Mouse (Mus musculus) midbrain, postnatal 0 days (tissue): ENCODE data around the gene Psmd14. TPM values are rescaled to one million over a fixed set of nuclear protein-coding genes. Genes with fewer than 3 reads are reported as not detected.

Experiments
- ATAC-seq: fragments of 200-750 bp; cut with Nextera tagmentation; 2 replicates; pipeline ENCODE4 v1.8.0; 2017; ENCODE audit warnings: moderate number of reproducible peaks, mild to moderate bottlenecking, moderate TSS enrichment, moderate library complexity; ENCODE audit not compliant: low FRiP score
- DNase-seq: peaks from one replicate; pipeline ENCODE4 v3.0.0-alpha.2; 2015; ENCODE audit warnings: low spot score
- H3K27ac ChIP-seq: fragments of 300-500 bp; sonication (generic); 2 replicates; pipeline ENCODE4 v1.5.1; 2014; ENCODE audit warnings: low read depth, mild to moderate bottlenecking, low read length, mixed read lengths
- H3K27me3 ChIP-seq: fragments of 300-500 bp; sonication (generic); 2 replicates; pipeline ENCODE4 v1.6.1; 2014; ENCODE audit warnings: low read length, control low read depth, mixed read lengths; ENCODE audit not compliant: insufficient read depth
- H3K36me3 ChIP-seq: fragments of 300-500 bp; sonication (generic); 2 replicates; pipeline ENCODE4 v1.6.1; 2014; ENCODE audit warnings: low read length, control low read depth, mixed read lengths; ENCODE audit not compliant: insufficient read depth
- H3K4me1 ChIP-seq: fragments of 300-500 bp; sonication (generic); 2 replicates; pipeline ENCODE4 v1.6.1; 2014; ENCODE audit warnings: mild to moderate bottlenecking, control low read depth, antibody characterized with exemption, low read length, mixed read lengths; ENCODE audit not compliant: insufficient read depth
- H3K4me2 ChIP-seq: fragments of 300-500 bp; sonication (generic); 2 replicates; pipeline ENCODE4 v1.6.1; 2014; ENCODE audit warnings: low read depth, mild to moderate bottlenecking, low read length, mixed read lengths; ENCODE audit not compliant: poor library complexity, severe bottlenecking
- H3K4me3 ChIP-seq: fragments of 300-500 bp; sonication (generic); 2 replicates; pipeline ENCODE4 v1.5.1; 2014; ENCODE audit warnings: low read depth, mild to moderate bottlenecking, low read length, moderate library complexity
- H3K9ac ChIP-seq: fragments of 300-500 bp; sonication (generic); replicated peaks from 2 replicates; pipeline ENCODE4 v1.6.1; 2014; ENCODE audit warnings: mild to moderate bottlenecking, low read length, moderate library complexity, mixed read lengths; ENCODE audit not compliant: poor library complexity, severe bottlenecking
- H3K9me3 ChIP-seq: fragments of 300-500 bp; sonication (generic); 2 replicates; pipeline ENCODE4 v1.6.1; 2016; ENCODE audit warnings: low read length, control low read depth
- CTCF ChIP-seq: IDR thresholded peaks from 2 replicates; pipeline ENCODE4 v1.5.1; 2016; ENCODE audit warnings: antibody characterized with exemption, mild to moderate bottlenecking
- WGBS: fragments of 180-500 bp; shearing (Covaris S2); extraction: QIAGEN DNeasy Blood & Tissue Kit; methylation state at CpG from one replicate; pipeline ENCODE4 v1.1.7; 2014; 5-methylcytosine and 5-hydroxymethylcytosine counted together
- polyA plus RNA-seq: library from polyadenylated mRNA; unstranded; fragments of >200 nt; fragmentation: Nextera tagmentation; extraction: Ambion mirVana; gene quantifications from 2 replicates; pipeline ENCODE4 v1.2.1, GENCODE M21; 2015
- total RNA-seq: library from RNA; depleted of rRNA; stranded (reverse); fragments of >200 nt; gene quantifications from 2 replicates; pipeline ENCODE4 v1.2.3, GENCODE M21; 2014; rRNA removed

Gene Psmd14
- total RNA-seq = 87.4 and 119 TPM in 2 replicates
- polyA plus RNA-seq = 184 and 197 TPM in 2 replicates

GRCm38 (mm10) chr2:61711108-61712040, at the start of gene Psmd14:
Gene Psmd14, plus strand, starts transcription at chr2:61711694.
- Histone ChIP-seq H3K4me2 (peak within 1 kb of the TSS; percentile 77), H3K27me3 (no peaks in the 10 kb centered on the region), H3K4me1 (peaks cover 2% of the 10 kb centered on the region), H3K27ac (peak within 1 kb of the TSS; percentile 77), H3K9ac (peak within 1 kb of the TSS; percentile 66), H3K36me3 (no peaks in the 10 kb centered on the region), H3K4me3 (peak within 1 kb of the TSS; percentile 53), H3K9me3 (no peaks in the 10 kb centered on the region)
- DNase-seq = peak; percentile 94
- WGBS = 6% methylated on average over 41 of the region's 52 CpGs
- ATAC-seq = peak; percentile 96
- no peak for TF ChIP-seq CTCF

DNA sequence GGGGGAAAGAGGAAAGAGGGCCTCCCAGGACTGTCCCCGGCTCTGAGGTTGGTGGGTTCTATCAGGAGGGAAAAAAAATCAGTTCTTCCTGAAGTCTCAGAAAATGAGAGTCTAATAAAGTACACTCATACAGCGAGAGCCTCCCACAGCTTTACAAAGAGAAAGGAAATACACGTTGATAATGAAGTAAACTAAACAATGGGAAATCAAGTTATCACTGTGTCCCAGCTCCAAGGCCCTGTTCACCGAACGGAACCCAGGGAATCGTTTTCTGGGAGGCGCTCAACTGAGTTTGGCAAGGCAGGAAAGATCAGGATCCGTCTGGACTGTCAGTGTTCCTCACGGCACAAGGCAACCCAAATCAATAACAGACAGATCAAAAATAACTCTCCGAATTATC, 48.7 kb upstream of the Psmd14 start:
- no peak for ATAC-seq
- H3K36me3 ChIP-seq = no peaks in the 10 kb centered on the region

DNA sequence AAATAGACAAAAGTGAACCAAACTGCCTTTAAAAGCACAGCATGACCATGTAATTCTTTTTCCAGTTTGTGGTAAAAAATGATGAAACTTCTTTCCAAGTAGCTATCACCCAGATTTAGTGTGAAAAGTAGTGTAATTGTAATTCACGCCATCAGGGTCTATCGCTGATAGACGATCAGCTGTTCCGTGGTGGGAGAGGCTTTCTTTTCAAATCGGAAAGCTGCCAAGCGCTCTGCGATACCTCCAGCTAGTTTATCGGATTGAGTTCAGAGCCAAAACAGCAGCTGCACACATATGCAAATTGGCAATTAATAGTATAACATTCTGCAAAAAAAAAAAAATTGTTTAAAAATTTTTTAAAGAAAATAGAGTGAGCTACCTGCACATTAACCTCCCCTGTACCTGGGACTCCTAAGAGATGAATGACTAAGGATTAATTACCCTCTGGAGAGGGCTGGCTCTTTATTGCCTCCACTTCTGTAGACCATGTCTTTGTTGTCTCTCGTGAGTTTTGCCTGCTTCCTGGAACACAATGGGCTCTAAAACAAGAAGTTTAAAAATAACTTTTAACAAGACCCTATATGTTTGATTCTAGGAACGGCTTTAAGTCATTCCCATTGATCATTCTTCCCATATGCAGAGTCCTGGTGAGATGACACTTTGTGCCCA, 47.8 kb upstream of the Psmd14 start:
- no peak overlapping the region for H3K4me2 ChIP-seq
- no peaks in the 10 kb centered on the region for H3K27me3 ChIP-seq
- H3K4me3 ChIP-seq = no peak overlapping the region
- no peak overlapping the region for H3K27ac ChIP-seq
- no peak overlapping the region for H3K9ac ChIP-seq
- TF ChIP-seq CTCF = no peak
- H3K9me3 ChIP-seq = no peaks in the 10 kb centered on the region
- ATAC-seq (no peak), DNase-seq (peak; percentile 28)
- no peaks in the 10 kb centered on the region for H3K36me3 ChIP-seq
- WGBS = 60% methylated on average over 10 of the region's 10 CpGs
- no peaks in the 10 kb centered on the region for H3K4me1 ChIP-seq

More for the DNA sequence above, 48.7 kb upstream of the Psmd14 start:
- Histone ChIP-seq H3K27me3 (no peaks in the 10 kb centered on the region), H3K4me1 (no peaks in the 10 kb centered on the region), H3K4me3 (no peak overlapping the region), H3K4me2 (no peak overlapping the region), H3K9me3 (no peaks in the 10 kb centered on the region), H3K27ac (no peak overlapping the region), H3K9ac (no peak overlapping the region)
- WGBS = 77% methylated on average over 10 of the region's 10 CpGs
- no peak for DNase-seq
- TF ChIP-seq CTCF = no peak

- H3K27me3 ChIP-seq = no peaks in the 10 kb centered on the region
- TF ChIP-seq CTCF = no peak
- no peaks in the 10 kb centered on the region for H3K4me1 ChIP-seq
- ATAC-seq = no peak
- H3K4me3 ChIP-seq = no peak overlapping the region
- no peak for DNase-seq
- no peaks in the 10 kb centered on the region for H3K9me3 ChIP-seq
- H3K36me3 ChIP-seq = no peaks in the 10 kb centered on the region
- no peak overlapping the region for H3K9ac ChIP-seq
- no peak overlapping the region for H3K4me2 ChIP-seq
- H3K27ac ChIP-seq = no peak overlapping the region
- WGBS = 73% methylated on average over 7 of the region's 7 CpGs
Observed at GRCm38 (mm10) chr2:61667420-61667819, 44.1 kb upstream of the Psmd14 start.

DNA sequence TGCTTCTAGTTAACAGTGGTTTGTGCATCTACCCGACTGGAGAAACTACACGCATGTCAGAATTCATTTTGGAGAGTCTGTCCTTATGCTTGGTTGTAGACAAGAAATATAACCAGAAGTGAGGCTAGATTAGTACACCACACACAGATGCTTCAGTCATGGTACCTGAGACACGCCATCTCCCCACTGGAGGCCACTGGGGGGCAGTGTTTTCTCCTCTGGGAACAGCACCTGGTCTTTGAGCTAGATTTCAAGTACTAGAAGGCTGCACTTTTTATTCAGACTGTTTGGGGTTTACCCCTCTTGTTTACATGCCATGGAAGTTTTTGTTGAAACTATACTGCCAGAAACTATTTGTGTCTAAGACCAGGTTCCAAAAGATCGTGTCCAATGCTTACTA, 43.2 kb upstream of the Psmd14 start:
- Histone ChIP-seq H3K9ac (no peak overlapping the region), H3K4me2 (no peak overlapping the region), H3K27ac (no peak overlapping the region), H3K4me3 (no peak overlapping the region), H3K27me3 (no peaks in the 10 kb centered on the region), H3K4me1 (no peaks in the 10 kb centered on the region), H3K36me3 (no peaks in the 10 kb centered on the region), H3K9me3 (no peaks in the 10 kb centered on the region)
- ATAC-seq = no peak
- no peak for DNase-seq
- TF ChIP-seq CTCF = peak; percentile 60
- WGBS = 38% methylated on average over 4 of the region's 4 CpGs

- H3K9me3 ChIP-seq = no peaks in the 10 kb centered on the region
- no peaks in the 10 kb centered on the region for H3K36me3 ChIP-seq
- no peaks in the 10 kb centered on the region for H3K4me1 ChIP-seq
- H3K9ac ChIP-seq = no peak overlapping the region
- DNase-seq (no peak), ATAC-seq (no peak)
- 96% methylated on average over 3 of the region's 3 CpGs for WGBS
- no peak overlapping the region for H3K4me2 ChIP-seq
- no peak overlapping the region for H3K27ac ChIP-seq
- TF ChIP-seq CTCF = no peak
- H3K4me3 ChIP-seq = no peak overlapping the region
- no peaks in the 10 kb centered on the region for H3K27me3 ChIP-seq
Observed at GRCm38 (mm10) chr2:61674555-61674954, 36.9 kb upstream of the Psmd14 start.
